Mouse (Mus musculus): ENCODE measurements around the gene Ffar3.
"Not testable (repeated sequence)": the region's sequence is repeated elsewhere in the genome, so short reads cannot be mapped to it uniquely, and the experiment has no call there.

DNA sequence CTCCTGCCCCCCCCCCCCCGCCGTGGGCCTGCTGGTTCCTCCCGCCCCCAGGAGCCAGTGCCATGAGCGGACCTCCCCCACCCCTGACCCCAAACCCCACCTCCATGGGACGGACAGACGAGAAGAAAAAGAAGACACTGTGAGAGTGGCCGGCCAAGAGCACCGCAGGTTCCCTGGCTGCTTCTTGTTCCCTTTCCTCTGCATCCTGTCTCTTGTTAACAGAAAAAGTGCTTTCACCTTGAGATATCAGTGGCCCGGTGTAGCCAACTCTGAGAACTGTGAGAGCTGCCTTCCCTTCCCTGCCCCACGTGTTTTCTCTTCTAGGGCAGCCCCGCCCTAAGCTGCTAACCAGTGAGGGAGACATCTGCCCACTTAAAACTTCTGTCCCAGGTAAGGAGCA is 23.3 kb downstream of the Ffar3 start:
- TF ChIP-seq CTCF (IDR thresholded peaks at IDR 0.05; ENCODE audit: low read depth, low read length); POLR2A (IDR thresholded peaks at IDR 0.05; ENCODE audit: insufficient read depth, low read length); EP300 (IDR thresholded peaks at IDR 0.05; ENCODE audit: insufficient read depth, low read depth, low read length): not testable (repeated sequence)

All from ES-Bruce4 (cell line).